Mouse (Mus musculus) ZHBTc4 (cell line): Measurements from ENCODE around the gene Cxcl12.

ENCODE experiments used
- DNase-seq: peaks from one replicate; pipeline ENCODE4 v3.0.0-alpha.2; 2011; ENCODE audit warnings: low read depth, low spot score

Cxcl12 gene

GRCm38 (mm10) chr6:117173876-117174275 is 5.5 kb downstream of the Cxcl12 start:
- DNase-seq: peak; percentile 86

GRCm38 (mm10) chr6:117175113-117175793 is 6.9 kb downstream of the Cxcl12 start:
- no peak for DNase-seq

GRCm38 (mm10) chr6:117176406-117176805 is 8.1 kb downstream of the Cxcl12 start:
- DNase-seq: peak; percentile 60

- DNase-seq: peak; percentile 25
Measured at GRCm38 (mm10) chr6:117180303-117180702, 12.0 kb downstream of the Cxcl12 start.

- no peak for DNase-seq
Measured at GRCm38 (mm10) chr6:117185381-117185780, 17.0 kb downstream of the Cxcl12 start.

- no peak for DNase-seq
Measured at GRCm38 (mm10) chr6:117190453-117190852, 22.1 kb downstream of the Cxcl12 start.

- no peak for DNase-seq
Measured at GRCm38 (mm10) chr6:117191741-117192140, 23.4 kb downstream of the Cxcl12 start.

- no peak for DNase-seq
Measured at GRCm38 (mm10) chr6:117192678-117193077, 24.3 kb downstream of the Cxcl12 start.

GRCm38 (mm10) chr6:117195270-117195669 is 26.9 kb downstream of the Cxcl12 start:
- DNase-seq: no peak

GRCm38 (mm10) chr6:117198871-117199270 is 30.5 kb downstream of the Cxcl12 start:
- DNase-seq: peak; percentile 83

- DNase-seq: no peak
Measured at GRCm38 (mm10) chr6:117199718-117200117, 31.4 kb downstream of the Cxcl12 start.

- no peak for DNase-seq
Measured at GRCm38 (mm10) chr6:117200916-117201315, 32.6 kb downstream of the Cxcl12 start.

GRCm38 (mm10) chr6:117201396-117201795 is 33.1 kb downstream of the Cxcl12 start:
- DNase-seq: no peak

- DNase-seq: no peak
Measured at GRCm38 (mm10) chr6:117201859-117202258, 33.5 kb downstream of the Cxcl12 start.

GRCm38 (mm10) chr6:117202856-117203400 is 34.6 kb downstream of the Cxcl12 start:
- no peak for DNase-seq

GRCm38 (mm10) chr6:117204112-117204511 is 35.8 kb downstream of the Cxcl12 start:
- no peak for DNase-seq

GRCm38 (mm10) chr6:117206834-117207233 is 38.5 kb downstream of the Cxcl12 start:
- DNase-seq: no peak

- DNase-seq: no peak
Measured at GRCm38 (mm10) chr6:117207289-117207688, 39.0 kb downstream of the Cxcl12 start.

- DNase-seq: no peak
Measured at GRCm38 (mm10) chr6:117210086-117210485, 41.8 kb downstream of the Cxcl12 start.

GRCm38 (mm10) chr6:117210536-117210935 is 42.2 kb downstream of the Cxcl12 start:
- DNase-seq: no peak

- no peak for DNase-seq
Measured at GRCm38 (mm10) chr6:117214506-117214905, 46.2 kb downstream of the Cxcl12 start.

- no peak for DNase-seq
Measured at GRCm38 (mm10) chr6:117218442-117219299, 50.3 kb downstream of the Cxcl12 start.

- DNase-seq: no peak
Measured at GRCm38 (mm10) chr6:117219300-117219680, 51.0 kb downstream of the Cxcl12 start.
